Mouse (Mus musculus) ZHBTc4 (cell line): ENCODE measurements around the gene Gcnt7.
A peak's percentile ranks its signal among the peaks of the same experiment; 100 is the strongest.

Experiments
- DNase-seq: peaks from one replicate; pipeline ENCODE4 v3.0.0-alpha.2; 2011; ENCODE audit warnings: low read depth, low spot score

Gcnt7 gene

DNA sequence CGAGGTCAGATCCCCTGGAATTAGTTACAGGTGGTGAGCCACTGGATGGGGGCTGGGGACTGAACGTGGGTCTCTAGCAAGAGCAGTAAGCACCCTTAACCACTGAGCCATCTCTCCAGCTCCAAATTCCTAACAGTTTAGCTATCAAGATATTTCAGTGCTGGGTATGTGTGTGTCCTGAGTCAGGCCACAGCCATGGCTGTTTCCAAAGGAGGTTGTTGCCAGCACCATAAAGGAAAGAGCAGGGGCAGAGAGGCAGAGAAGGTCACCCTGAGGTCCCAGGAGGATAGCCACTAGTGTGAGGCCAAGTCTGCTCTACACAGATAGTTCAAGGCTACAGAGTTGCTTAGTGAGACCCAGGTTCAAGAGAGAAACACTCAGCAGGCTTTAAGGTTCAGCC lies 2.3 kb upstream of the Gcnt7 start:
- DNase-seq: no peak

DNA sequence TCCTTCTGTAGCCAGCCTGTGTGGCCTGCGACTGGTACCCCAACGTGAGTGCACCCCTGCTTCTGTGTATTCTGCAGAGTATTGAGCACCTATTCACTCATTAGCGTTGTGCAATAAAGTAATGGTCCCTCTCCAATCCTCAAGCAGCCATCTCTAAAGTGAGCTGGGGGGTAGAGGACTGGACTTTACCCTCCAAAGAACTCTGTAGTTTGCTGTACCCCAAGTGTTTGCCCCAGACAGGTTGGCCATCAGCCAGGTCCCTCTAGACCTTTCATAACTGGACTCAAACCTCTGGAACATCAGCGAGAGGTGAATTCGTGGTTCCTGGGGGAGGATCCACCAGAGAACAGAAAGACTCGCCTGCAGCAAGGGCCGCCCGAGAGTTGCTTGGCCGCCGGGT lies 5.9 kb downstream of the Gcnt7 start:
- DNase-seq: no peak

DNA sequence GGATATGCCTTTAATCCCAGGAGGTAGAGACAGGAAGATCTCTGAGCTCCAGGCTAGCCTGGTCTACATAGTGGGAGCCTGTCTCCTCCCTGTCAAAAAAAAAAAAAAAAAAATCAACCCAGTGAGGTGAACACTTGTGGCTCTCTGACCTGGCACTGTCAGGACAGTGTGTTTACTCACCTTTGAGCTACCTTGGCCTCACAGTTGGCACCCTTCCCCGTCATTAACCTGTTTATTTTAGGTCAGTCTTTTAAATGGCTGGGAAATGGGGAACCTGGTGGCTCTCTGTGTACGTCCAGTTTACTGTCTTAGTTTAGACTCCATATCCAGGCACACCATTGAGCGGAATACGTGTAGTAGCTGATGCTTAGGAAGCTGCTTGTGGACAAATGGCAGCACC lies 6.4 kb downstream of the Gcnt7 start:
- DNase-seq: no peak

DNA sequence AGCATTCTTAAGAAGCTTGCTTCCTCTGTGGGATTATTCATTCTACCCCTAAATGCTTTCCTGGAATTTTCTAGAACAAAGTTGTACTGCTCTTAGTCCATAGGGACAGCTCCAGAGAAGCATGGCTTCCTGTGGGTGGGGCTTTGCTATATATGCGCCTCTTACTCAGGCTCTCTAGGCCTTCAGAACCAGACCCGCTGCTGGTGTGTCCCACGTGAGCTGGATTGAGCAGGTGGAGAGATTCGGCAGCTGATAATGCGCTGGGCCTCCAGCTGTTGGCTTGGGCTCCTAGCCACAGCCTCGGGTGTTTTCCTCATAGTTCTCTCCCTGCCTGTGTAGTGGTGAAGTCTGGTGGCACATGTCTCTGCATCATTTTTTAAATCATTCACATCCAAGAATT lies 7.8 kb downstream of the Gcnt7 start:
- no peak for DNase-seq

DNA sequence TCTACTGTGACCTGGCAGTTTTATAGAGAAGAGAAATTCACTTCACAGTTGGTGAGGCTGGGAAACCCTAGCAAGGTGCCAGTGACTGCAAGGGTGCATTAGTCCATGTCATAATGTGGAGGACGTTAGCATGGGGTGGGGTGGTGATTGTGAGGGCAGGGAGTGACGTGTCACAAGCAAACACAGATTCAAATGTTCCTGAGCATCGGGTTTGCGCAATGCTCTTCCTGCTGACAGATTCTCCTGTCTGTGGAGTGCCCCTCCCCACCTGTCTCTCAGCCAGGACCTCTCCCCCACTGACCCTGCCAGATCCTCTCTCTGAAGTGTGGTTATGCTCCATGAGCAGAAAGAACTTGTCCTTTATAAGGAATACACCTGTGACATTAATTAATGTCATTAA lies 10.1 kb downstream of the Gcnt7 start:
- DNase-seq: no peak

DNA sequence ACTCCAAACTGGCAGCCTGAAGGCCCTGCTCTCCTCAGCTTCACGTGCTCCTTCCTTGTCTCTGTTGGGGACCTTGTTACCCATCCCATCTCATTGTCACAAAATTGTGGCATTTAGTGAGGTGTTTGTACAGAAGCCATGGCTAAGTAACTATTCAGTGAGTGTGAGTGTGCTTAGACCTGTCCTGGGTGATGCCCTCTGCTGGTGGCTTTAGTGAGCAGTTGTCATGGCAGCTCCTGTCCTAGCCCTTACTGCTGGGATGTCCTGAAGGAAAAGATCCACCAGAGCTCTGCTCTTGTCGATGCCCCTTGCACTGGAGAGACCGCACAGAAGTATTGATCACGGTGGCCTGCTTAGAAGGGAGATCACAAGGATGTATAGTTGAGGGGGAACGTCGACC lies 11.1 kb downstream of the Gcnt7 start:
- DNase-seq: peak; percentile 45

DNA sequence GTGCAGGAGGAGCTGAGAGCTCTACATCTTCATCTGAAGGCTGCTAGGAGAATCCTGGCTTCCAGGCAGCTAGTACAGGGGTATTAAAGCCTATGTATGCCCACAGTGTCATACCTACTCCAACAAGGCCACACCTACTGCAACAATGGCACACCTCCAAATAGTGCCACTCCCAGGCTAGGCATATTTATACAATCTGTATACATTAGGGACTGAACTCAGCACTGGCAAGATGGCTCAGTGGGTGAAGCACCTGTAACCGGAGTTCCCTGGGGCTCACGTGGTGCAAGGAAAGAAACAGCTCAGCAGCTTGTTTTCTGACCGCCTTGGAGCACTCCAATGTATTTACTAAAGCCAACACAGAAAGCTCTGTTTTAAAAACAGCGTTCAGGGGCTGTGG lies 12.8 kb downstream of the Gcnt7 start:
- DNase-seq: no peak

DNA sequence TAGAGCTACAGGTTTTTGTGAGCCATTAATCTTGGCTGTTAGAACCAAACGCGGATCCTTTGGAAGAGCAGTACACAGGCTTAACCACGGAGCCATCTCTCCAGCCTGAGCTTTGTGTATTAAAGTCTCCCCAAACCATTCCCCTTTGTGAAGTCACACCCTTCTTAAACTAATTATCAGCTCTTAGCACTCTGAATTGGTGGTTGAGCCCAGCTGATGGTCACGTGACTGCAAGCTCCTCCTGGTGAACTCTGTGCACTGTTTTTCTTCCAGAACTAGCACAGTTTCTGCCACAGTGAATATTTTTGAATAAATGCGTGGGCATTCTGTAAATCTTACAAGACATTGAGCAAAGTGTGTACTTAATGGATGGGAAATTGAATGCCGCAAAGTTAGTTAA lies 17.2 kb downstream of the Gcnt7 start:
- DNase-seq: peak; percentile 42

DNA sequence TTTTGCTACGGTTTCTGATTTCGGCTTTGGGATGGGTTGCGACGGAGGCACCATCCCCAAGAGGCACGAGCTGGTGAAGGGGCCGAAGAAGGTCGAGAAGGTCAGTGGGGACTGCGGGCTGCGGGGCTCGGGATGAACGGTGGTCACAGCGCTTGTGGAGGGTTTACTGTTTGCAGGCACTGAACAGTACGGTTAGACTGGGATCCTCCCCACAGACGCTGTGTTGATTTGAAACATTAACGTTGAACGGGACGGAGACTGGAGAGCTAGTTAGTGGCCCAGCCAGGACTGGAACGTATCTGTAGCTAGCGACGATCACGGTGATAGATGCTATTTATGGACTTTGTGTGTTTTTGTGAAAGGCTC lies 17.8 kb downstream of the Gcnt7 start:
- no peak for DNase-seq

DNA sequence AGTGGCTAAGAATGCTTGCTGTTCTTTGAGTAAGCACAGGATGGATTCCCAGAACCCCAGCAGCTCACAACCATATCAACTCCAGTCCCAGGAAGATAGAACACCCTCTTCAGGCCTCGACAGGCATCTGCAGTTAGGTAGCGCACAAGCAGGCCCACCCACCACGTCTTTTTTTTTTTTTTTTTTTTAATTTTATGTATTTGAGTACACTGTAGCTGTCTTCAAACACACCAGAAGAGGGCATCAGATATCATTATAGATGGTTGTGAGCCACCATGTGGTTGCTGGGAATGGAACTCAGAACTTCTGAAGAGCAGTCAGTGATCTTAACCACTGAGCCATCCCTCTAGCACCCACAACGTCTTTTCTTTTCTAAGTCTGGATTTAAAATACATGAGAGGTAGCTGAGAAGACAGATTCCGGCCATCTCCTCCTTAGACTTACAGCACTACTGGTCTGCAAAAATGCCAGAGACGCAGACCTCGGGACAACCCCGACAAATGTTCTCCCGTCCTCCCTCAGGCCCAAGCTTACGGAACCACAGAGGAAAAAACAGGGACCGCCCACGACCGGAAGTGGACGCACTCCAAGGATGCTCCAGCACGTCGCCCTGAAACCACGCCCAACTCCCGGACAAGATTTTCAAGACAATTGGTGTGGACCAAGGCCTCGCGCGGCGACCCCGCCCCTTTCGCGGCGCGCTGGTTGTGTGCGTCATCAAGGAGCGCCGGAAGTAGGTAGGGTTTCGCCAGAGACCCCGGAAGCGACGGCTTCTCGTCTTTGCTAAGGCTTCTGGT lies 18.4 kb downstream of the Gcnt7 start, which contains the start of gene Rtf2:
Rtf2 (plus strand) TSS at position 714 of the 797 bp plus-strand sequence.
- peak; percentile 100 for DNase-seq

DNA sequence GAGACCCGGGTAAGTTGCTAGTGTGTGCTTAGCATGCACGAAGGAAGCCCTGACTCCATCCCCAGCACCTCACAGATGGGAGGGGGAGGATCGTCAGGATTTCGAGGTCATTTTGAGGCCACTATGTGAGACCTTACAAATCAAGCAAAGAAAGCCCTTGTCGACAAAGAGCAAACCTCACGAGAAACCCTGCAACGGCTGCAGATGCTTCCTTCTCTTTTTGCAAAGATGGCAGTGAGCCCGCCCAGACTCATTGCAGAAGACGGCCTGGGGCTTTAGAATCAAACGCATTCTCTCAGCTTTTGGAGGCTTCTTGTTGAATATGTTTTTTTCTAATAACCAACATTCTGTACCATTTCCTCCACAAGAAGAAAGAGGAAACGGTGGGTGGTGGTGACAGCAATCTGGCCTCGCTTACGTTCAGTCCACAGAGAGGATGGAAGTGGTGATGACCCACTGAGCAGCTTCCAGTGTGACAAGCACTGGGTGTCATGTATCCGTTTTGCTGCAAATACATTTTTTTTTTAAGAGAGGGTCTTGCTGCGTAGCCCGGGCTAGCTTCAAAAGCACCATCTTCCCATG lies 20.9 kb downstream of the Gcnt7 start:
- DNase-seq: no peak

DNA sequence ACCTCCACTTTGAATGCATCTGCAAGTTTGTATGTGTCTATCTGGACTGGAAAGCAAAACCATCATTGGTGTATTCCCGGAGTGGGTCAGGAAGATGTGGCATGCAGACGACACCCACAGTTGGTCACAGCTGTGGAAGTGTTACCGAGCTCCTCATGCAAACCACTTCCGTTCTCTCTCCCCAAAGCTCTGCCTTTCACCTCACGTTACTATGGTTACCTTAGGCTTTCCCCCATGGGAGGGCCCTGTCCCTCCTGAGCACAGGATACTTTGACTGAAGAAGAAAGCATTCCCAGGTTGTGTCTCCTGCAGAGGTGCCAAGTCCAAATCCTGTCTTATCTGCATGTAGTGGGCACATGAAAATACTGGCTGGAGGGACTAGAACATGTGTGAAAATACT lies 24.6 kb downstream of the Gcnt7 start:
- no peak for DNase-seq

DNA sequence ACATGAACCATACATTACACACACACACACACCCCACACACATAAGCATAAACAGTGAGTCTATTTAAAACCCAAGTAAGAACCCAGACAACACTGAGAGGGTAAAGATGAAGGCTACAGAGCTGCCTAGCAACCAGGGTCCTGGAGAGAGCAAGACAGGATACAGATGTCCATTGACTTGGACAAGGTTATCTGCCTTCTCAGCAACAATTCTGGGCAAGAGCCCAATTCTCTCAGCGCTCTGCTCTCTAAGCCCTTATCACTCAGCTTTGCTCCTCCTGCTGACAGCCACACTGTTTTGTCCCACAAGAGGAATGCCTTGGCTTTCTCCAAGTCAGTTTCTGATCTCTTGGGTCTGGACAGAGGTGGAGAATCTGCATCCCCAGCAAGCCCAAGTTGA lies 27.8 kb downstream of the Gcnt7 start:
- DNase-seq: no peak

DNA sequence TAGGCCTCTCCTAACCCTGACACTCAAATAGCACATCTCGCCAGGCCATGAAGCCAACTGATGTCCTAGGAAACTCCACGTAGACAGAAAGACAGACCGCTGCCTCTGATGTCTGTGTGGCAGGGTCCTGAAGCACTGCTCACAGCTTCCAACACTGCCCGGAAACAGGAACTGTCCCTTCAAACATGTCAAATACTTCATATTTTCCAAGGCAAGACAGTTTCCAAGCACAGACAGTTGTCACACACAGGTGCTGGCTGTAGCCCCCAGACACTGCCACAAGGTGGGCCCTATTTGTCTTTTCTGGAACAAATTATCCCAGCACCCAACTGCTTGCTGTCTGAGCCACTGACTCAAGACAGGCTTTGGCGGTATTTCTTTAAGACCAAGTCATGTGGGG lies 40.2 kb downstream of the Gcnt7 start:
- no peak for DNase-seq

DNA sequence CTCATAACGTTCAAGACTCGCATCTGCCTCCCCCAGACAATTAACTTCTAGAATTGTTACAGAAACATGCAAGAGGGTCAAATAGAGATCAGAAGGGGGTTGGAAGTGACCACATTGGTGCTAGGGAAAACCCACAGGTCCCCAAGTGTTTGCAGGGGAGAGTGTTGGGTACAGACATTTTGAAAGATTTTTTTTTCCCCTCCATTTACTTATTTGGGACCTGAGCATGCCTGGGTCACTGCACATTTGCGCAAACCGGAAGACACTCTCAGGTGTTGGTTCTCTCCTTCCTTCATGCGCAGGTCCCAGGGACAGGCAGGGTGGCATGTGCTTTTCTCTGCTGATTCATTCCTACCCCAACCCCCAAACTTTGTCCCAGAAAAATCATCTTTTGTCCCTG lies 41.5 kb downstream of the Gcnt7 start:
- DNase-seq: no peak

DNA sequence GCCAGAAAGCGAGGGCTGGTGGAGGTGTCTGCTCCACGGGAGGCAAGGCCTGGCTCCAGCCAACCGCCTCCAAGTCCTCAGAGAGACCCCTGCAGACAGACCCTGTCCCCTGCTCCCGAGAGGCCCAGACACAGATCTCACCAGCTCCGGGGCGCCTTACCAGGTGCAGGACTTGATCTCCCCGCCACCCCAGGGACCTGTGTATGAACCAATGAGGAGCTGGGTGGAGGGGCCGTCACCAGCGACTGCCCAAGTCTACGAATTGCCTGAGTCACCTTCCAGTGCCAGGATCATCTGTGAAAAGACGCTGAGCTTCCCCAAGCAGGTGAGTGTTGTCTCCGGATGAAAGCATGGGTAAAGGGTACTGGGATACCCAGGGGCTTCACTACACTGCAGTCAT lies 42.2 kb downstream of the Gcnt7 start:
- DNase-seq: no peak

DNA sequence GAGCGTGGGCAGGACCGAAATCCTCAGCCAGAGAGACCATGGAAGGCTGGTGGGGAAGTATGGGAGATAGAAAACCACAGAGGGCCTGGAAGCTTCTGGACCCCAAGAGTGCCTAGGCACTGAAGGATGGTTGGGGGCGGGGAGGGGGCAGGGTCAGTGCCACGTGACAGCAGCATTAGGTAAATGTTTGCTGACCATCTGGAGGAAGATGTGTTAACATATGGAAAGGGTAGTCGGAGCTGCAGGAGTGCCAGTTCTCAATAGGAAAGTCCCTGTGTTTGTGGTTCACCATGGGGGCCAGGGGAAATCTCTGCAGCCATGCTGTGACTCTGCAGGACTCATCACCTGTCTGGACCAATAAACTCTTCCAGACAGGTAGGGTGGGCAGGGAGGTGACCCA lies 44.5 kb downstream of the Gcnt7 start:
- no peak for DNase-seq

DNA sequence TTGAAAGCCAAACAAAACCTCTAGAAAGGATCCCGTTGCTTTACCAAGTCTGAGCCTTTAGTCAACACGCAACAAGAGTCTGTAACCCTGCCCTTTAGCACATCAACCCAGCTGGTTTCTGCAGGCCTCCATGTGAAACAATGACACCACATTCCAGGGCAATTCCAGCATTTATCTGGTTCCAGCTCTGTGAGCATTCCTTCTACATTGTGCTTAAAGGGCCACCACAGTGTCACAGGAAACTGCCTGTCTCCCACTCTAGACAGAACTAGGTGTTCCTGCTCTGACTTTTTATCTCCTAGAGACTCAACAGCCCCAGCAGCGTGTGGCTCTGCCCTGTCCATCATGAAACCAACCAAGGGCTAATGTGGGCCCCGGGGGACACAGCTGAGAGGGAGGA lies 45.1 kb downstream of the Gcnt7 start:
- peak; percentile 49 for DNase-seq

DNA sequence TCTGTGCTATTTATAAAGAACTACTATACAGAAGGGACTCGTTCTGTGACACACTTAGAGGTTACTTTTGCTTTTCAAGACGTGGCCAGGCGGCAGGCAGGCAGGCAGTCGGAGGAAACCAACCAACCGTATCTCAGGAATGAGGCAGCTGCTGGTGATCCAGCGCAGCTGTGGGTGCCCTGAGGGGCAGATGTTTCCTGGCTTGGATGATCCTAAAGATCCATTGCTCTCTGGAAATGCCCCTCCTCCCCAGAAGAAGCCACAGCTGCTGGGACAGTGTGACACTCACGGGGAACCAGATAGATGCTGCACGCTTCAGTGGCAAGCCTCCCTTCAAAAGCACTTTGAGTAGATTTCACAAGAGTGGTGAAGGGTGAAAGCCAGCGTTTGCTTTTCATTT lies 45.9 kb downstream of the Gcnt7 start:
- DNase-seq: no peak

DNA sequence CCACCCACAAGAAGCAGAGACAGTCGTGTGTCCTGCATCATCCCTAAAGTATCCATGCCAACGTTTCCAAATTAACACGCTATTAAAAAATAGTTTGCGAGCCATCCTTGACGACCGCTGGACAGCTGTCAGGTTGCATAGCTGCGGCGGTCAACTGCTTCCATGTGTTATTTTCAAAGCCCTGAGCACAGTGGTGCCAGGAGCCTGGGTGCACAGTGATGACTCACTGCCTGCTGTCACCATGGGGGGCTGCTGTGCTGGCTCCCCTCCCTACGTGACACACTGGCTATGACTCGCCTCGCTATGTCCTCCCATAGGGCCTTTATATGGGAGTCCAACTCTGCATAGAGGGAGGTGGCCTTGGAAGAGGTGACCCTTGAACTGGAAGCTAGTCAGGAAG lies 47.3 kb downstream of the Gcnt7 start:
- no peak for DNase-seq

DNA sequence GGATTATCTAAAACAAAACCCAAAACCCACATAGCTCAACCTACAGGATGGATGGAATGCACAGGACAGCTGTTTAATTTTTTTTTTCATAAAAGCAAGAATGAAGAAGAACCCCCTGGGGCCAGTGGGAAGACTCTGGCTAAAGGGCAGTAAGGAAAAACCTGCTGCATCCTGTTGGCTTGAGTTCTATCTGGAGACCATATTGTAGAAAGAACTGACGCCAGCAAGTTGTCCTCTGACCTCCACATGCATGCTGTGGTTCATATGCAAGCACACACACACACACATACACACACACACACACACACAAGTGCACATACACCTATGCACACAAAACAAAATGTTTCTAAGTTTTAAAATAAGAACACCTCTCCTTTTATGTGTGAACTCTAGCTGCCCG lies 47.7 kb downstream of the Gcnt7 start:
- no peak for DNase-seq

DNA sequence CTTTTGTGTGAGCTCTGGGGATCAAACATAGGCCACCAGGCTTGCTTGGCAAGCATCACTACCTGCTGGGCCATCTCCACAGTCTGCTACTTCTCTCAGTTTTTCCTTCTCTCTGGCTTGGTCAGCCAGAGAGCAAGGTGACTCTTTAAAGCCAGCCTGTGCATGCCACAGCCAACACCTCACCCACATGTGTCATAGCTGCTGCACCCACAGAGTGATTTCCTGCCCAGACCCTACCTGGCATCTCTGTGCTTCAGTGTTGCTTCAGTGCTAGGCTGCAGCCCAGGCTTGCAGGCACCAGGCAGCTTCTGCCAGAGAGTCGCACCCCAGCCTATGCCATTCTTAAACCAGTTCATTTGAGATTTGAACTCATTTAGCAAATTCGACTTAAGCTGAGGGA lies 50.9 kb downstream of the Gcnt7 start:
- DNase-seq: no peak

DNA sequence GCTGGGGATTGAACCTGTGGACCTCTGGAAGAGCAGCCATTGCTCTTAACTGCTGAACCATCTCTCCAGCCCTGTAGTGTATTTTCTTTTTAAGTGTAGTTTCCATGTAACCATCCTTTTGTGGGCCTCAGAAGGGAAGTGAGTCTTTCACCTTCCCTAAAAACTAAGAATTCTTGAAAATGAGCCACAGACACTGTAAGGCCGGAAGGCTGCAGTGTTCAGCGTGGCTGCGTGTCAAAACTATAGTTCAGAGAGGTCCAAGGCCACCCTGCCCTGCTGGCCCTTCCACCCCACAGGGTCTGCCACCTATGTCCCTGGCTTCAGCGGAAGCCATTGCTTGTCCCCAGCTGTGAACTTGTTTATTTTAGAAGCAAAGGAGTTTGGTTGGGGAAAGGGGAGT lies 52.2 kb downstream of the Gcnt7 start:
- DNase-seq: no peak

DNA sequence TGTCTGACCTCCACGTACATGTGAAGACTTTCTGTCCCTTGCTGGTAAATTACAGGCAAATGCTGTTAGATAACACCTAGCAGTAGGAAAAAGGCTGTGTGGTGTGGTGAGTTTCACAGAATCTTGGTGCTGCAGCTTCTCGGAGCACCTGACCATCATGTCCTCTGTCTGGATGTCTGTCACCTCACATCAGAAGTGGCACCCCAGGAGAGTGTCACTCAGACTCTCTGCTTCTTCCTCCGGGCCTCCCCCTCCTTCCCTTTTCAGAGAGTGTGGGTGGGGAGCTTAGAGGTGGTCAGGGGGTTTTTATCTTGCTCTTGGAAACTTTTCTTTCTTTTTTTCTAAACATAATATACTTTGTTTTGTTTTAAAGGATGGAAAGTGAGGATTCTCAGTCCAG lies 53.4 kb downstream of the Gcnt7 start:
- DNase-seq: no peak
